Mouse (Mus musculus): ENCODE data around the gene Lamb1.

DNA sequence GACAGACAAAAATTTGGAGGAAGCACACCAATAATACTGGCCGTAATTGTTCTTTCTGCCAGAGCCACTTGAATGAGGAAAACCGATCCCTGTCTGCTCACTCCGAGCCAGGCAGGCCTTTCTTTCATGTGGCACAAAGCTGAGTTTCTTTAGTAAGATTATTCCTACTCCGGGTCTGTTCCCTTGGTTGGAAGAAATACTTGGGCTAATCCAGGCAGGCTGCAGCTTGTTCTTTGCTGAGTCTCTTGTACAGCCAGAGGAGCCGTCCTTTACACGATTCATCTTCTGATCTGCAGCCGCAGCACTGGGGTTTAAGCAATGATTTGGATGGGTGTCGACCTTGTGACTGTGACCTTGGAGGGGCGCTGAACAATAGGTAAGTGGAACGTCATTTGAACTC is 24.0 kb downstream of the Lamb1 start:
- TF ChIP-seq CTCF (IDR thresholded peaks at IDR 0.05; ENCODE audit: borderline replicate concordance, control insufficient read depth, extremely low read depth, insufficient read depth, low read length, poor library complexity), result no peak
- TF ChIP-seq POLR2A (IDR thresholded peaks at IDR 0.05; ENCODE audit: control insufficient read depth, extremely low read depth, insufficient read depth, low read length, poor library complexity), result no peak

Measured in thymus, adult 2 months (tissue).